Mouse (Mus musculus): ENCODE results near the gene Gm43517. TPM values are rescaled to one million over a fixed set of nuclear protein-coding genes. Genes with fewer than 3 reads are reported as not detected.

The Gm43517 gene
- 0.18 TPM for polyA plus RNA-seq (2017; shearing (Covaris generic))

DNA sequence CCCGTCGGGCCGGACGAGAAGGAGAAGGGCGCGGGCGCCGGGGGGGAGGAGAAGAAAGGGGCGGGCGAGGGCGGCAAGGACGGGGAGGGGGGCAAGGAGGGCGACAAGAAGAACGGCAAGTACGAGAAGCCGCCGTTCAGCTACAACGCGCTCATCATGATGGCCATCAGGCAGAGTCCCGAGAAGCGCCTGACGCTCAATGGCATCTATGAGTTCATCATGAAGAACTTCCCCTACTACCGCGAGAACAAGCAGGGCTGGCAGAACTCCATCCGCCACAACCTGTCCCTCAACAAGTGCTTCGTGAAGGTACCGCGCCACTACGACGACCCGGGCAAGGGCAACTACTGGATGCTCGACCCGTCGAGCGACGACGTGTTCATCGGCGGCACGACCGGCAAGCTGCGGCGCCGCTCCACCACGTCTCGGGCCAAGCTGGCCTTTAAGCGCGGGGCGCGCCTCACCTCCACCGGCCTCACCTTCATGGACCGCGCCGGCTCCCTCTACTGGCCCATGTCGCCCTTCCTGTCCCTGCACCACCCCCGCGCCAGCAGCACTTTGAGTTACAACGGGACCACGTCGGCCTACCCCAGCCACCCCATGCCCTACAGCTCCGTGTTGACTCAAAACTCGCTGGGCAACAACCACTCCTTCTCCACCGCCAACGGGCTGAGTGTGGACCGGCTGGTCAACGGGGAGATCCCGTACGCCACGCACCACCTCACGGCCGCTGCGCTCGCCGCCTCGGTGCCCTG is at the start of gene Gm43517:
Gm43517 (plus strand) TSS at position 299 of the 755 bp plus-strand sequence.

DNA sequence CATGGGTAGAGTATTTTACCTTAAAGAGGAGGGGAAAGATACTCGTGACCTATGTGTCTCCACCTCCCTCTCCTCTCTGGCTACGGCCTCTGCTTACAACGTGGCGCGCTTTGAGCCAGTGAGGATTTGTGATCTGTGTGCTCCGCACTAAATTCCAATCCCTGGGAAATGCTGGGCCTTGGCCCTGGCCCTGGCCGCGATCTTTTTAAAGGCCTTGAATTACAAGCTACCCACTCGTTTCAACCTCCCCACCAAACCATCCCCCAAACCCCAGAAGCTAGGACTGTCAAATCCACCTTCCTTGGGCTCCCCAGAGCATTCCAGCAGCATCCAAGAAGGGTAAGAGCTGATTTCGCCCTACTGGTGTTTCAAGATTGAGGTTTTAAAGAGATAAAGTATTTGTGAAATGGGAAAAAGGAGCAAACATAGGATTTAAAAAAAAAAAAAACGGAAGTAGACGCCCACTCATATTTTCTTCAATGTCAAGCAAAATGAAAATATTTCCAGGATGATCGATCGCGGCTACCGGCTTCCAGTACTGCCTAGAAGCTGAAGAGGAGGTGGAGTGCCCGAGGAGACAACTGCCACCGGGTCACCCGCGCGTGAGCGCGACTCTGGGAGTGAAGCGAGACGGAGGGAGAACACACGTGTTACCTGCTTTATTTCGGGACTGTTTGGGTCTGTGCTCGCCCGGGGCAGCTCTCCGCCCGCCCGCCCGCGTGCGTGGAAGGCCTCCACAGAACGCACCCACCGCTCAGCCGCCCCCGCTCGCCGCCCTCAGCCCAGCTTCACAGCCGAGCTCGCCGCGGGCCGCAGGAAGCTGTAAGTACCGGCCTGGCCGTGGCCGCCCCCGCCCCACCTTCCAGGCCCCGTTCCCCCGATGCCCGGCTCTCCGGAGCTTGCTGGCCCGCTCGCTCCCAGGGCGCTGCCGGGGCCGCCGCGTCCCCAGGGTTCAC is 2.1 kb upstream of the Gm43517 start, which contains the start of gene Foxg1:
Foxg1 (plus strand) TSS at position 96 of the 956 bp plus-strand sequence.

Other genes with a start within 250 kb of the Gm43517 start
- gene Foxg1, start 2.5 kb upstream of the Gm43517 start, polyA plus RNA-seq (2017; shearing (Covaris generic)): not detected